Mouse (Mus musculus) kidney, adult 2 months (tissue): Measurements from ENCODE around the gene Uhrf1. TPM values are rescaled to one million over a fixed set of nuclear protein-coding genes. Genes with fewer than 3 reads are reported as not detected.

Experiments used
- DNase-seq: peaks from one replicate; pipeline ENCODE4 v3.0.0; 2021
- H3K27ac ChIP-seq: fragments of 200-500 bp; 2 replicates; pipeline ENCODE4 v1.5.1; 2012; ENCODE audit warnings: low read depth, low read length, control low read depth, inconsistent platforms; ENCODE audit not compliant: insufficient read depth
- H3K27me3 ChIP-seq: fragments of 200-500 bp; replicated peaks from 2 replicates; pipeline ENCODE4 v1.6.1; 2012; ENCODE audit warnings: mild to moderate bottlenecking, moderate library complexity, low read length, inconsistent platforms; ENCODE audit not compliant: control insufficient read depth, insufficient read depth
- H3K36me3 ChIP-seq: fragments of 200-500 bp; 2 replicates; pipeline ENCODE4 v1.6.1; 2012; ENCODE audit warnings: mild to moderate bottlenecking, moderate library complexity, low read length, inconsistent platforms; ENCODE audit not compliant: control insufficient read depth, insufficient read depth
- H3K4me1 ChIP-seq: fragments of 200-500 bp; 2 replicates; pipeline ENCODE4 v1.6.1; 2011; ENCODE audit warnings: low read length; ENCODE audit not compliant: control insufficient read depth, insufficient read depth
- H3K4me3 ChIP-seq: fragments of 200-500 bp; 2 replicates; pipeline ENCODE4 v1.5.1; 2011; ENCODE audit warnings: mild to moderate bottlenecking, low read depth, low read length, control low read depth; ENCODE audit not compliant: insufficient read depth
- CTCF ChIP-seq: fragments of 200-500 bp; conservative IDR thresholded peaks from 2 replicates; pipeline ENCODE4 v1.5.1; 2011; ENCODE audit warnings: low read depth, mild to moderate bottlenecking, control low read depth, low read length, moderate library complexity, mixed read lengths; ENCODE audit not compliant: insufficient read depth, insufficient read length
- POLR2A ChIP-seq: fragments of 200-500 bp; IDR thresholded peaks from one replicate; pipeline ENCODE4 v1.6.1; 2011; ENCODE audit warnings: low read depth, low read length, control low read depth
- WGBS: fragments of 180-500 bp; shearing (Covaris S2); methylation state at CpG from one replicate; pipeline ENCODE4 v1.1.7; 2018; 5-methylcytosine and 5-hydroxymethylcytosine counted together
- polyA plus RNA-seq: library from polyadenylated mRNA; depleted of rRNA; stranded (reverse); fragments of >200 nt; gene quantifications from 2 replicates; pipeline ENCODE4 v1.2.3, GENCODE M21; 2012

Gene Uhrf1
- polyA plus RNA-seq, 1 experiment = 2.3 TPM

DNA sequence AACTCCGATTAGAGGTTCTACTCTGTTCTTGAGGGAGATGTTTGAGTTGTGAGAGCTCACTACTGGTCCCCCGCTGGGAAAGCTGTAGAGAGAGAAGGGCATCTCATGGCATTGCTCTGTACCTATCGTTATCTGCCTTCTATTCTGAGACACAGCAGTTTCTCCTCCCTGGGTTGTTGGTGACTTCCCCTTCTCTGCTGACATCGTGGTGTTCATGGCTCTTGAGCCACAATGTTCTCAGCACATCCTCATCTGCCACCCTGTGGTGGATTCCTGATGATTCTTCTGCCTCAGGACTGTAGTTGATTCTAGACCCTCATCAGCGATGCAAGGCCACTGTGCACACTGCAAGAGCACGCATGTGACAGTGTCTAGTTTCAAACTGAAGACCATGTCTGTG lies 34.7 kb downstream of the Uhrf1 start:
- Histone ChIP-seq H3K4me1 (peaks cover 3% of the 10 kb centered on the region; the same call in 1 of the 2 replicates), H3K36me3 (no peaks in the 10 kb centered on the region), H3K27me3 (no peaks in the 10 kb centered on the region), H3K27ac (no peak overlapping the region), H3K4me3 (no peak overlapping the region)
- TF ChIP-seq POLR2A = no peak
- TF ChIP-seq CTCF = no peak
- 86% methylated on average over 6 of the region's 6 CpGs for WGBS
- DNase-seq = no peak

DNA sequence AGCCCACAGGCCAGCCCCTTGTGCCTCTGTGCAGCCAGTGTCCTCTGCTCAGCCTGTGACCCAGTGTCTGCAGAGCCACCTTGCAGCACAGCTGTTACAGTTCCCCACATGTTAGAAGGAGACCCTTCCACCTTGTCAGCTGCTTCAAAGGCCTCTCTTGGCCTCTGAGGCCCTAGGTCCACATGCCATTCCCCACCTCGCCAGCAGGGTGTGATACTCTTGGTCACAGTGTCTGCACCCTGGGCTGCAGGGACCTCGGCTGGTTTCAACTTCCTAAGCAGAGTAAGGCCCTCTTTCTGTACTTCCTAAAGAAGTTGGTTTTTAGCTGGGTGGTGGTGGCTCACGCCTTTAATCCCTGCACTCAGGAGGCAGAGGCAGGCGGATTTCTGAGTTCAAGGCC lies 35.8 kb downstream of the Uhrf1 start:
- Histone ChIP-seq H3K27ac (no peak overlapping the region), H3K4me1 (peaks cover 3% of the 10 kb centered on the region; the same call in 1 of the 2 replicates), H3K27me3 (no peaks in the 10 kb centered on the region), H3K4me3 (no peak overlapping the region), H3K36me3 (no peaks in the 10 kb centered on the region)
- TF ChIP-seq POLR2A = no peak
- TF ChIP-seq CTCF = peak; percentile 48
- 66% methylated on average over 4 of the region's 4 CpGs for WGBS
- DNase-seq = peak; percentile 43

GRCm38 (mm10) chr17:56340717-56341116 lies 37.6 kb downstream of the Uhrf1 start:
- H3K27me3 ChIP-seq = no peaks in the 10 kb centered on the region
- no peak for DNase-seq
- peaks cover 3% of the 10 kb centered on the region; the same call in 1 of the 2 replicates for H3K4me1 ChIP-seq
- no peak overlapping the region for H3K27ac ChIP-seq
- H3K36me3 ChIP-seq = no peaks in the 10 kb centered on the region
- no peak overlapping the region for H3K4me3 ChIP-seq
- TF ChIP-seq POLR2A (no peak), CTCF (no peak)

DNA sequence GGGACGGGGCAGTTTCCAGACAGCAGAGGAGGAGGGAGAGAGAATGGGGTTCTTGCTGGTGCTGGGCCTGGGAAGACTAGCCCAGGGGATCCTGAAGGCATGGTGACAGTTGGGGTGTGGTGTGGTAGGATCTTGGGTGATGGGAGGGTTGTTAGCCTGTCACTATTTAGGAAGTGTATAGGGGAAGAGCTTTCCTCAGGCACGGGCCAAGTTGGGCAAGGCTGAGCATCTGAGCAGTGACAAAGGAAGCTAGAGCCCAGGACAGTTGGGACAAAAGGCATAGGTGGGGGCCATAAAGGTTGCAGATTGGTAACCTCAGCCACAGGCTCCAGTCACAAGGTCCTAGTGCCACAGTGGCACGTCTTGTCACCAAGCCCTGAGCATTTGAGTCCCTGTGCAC lies 40.3 kb downstream of the Uhrf1 start:
- Histone ChIP-seq H3K4me1 (no peaks in the 10 kb centered on the region), H3K27ac (no peak overlapping the region), H3K4me3 (no peak overlapping the region), H3K36me3 (no peaks in the 10 kb centered on the region), H3K27me3 (no peaks in the 10 kb centered on the region)
- WGBS = 68% methylated on average over 3 of the region's 3 CpGs
- TF ChIP-seq CTCF = no peak
- no peak for TF ChIP-seq POLR2A
- no peak for DNase-seq

DNA sequence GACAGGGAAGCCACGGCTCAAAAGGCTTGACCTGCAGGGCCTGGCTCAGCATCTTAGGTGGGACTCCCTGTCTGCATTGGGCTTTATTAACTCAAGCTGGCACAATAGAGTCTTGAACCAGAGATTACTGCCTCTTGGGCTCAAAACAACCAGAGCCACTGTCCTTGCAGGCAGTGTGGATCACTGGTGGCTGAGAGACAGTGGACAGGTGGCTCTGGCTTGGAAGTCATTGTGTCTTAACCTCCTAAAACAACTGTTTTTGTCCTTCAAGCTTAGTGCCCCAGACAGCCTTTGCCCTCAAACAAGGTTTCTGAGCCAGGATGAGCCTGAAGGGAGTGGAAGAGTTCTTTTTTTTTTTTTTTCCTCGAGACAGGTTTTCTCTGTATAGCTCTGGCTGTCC lies 42.2 kb downstream of the Uhrf1 start:
- no peak overlapping the region for H3K27ac ChIP-seq
- H3K4me3 ChIP-seq = no peak overlapping the region
- no peak for TF ChIP-seq POLR2A
- no peaks in the 10 kb centered on the region for H3K4me1 ChIP-seq
- H3K27me3 ChIP-seq = no peaks in the 10 kb centered on the region
- WGBS = 60% methylated on average over 2 of the region's 2 CpGs
- H3K36me3 ChIP-seq = no peaks in the 10 kb centered on the region
- DNase-seq = no peak

- no peaks in the 10 kb centered on the region for H3K27me3 ChIP-seq
- no peaks in the 10 kb centered on the region for H3K4me1 ChIP-seq
- no peak for TF ChIP-seq CTCF
- TF ChIP-seq POLR2A = no peak
- DNase-seq = no peak
- H3K4me3 ChIP-seq = no peak overlapping the region
- H3K27ac ChIP-seq = no peak overlapping the region
- WGBS = 49% methylated on average over 4 of the region's 4 CpGs
- no peaks in the 10 kb centered on the region for H3K36me3 ChIP-seq
Measured at GRCm38 (mm10) chr17:56348128-56348527, 45.0 kb downstream of the Uhrf1 start.

- no peak for DNase-seq
- Histone ChIP-seq H3K4me3 (no peak overlapping the region), H3K4me1 (no peaks in the 10 kb centered on the region), H3K27me3 (no peaks in the 10 kb centered on the region), H3K27ac (no peak overlapping the region), H3K36me3 (no peaks in the 10 kb centered on the region)
- no peak for TF ChIP-seq POLR2A
- no peak for TF ChIP-seq CTCF
Measured at GRCm38 (mm10) chr17:56348586-56348985, 45.5 kb downstream of the Uhrf1 start.

GRCm38 (mm10) chr17:56350694-56351093 lies 47.6 kb downstream of the Uhrf1 start:
- H3K36me3 ChIP-seq = no peaks in the 10 kb centered on the region
- WGBS = 18% methylated on average over 2 of the region's 2 CpGs
- H3K27me3 ChIP-seq = no peaks in the 10 kb centered on the region
- no peak overlapping the region for H3K27ac ChIP-seq
- H3K4me1 ChIP-seq = no peaks in the 10 kb centered on the region
- no peak overlapping the region for H3K4me3 ChIP-seq
- DNase-seq = peak; percentile 76
- TF ChIP-seq CTCF (peak; percentile 89), POLR2A (no peak)
